Mouse (Mus musculus) spleen, adult 12 weeks (tissue): Measurements from ENCODE around the gene Angptl1.

ENCODE experiments used
- DNase-seq: peaks from one replicate; pipeline ENCODE4 v3.0.0; 2022; ENCODE audit warnings: low spot score

The Angptl1 gene

GRCm38 (mm10) chr1:156870616-156871015 is 32.3 kb downstream of the Angptl1 start:
- no peak for DNase-seq

- no peak for DNase-seq
Measured at GRCm38 (mm10) chr1:156884782-156885181, 46.4 kb downstream of the Angptl1 start.

GRCm38 (mm10) chr1:156885879-156886278 is 47.5 kb downstream of the Angptl1 start:
- DNase-seq, result no peak

GRCm38 (mm10) chr1:156888830-156889229 is 50.5 kb downstream of the Angptl1 start:
- DNase-seq, result no peak

GRCm38 (mm10) chr1:156891561-156891960 is 53.2 kb downstream of the Angptl1 start:
- no peak for DNase-seq

- DNase-seq, result no peak
Measured at GRCm38 (mm10) chr1:156901689-156902088, 63.3 kb downstream of the Angptl1 start.

GRCm38 (mm10) chr1:156903899-156904298 is 65.5 kb downstream of the Angptl1 start:
- DNase-seq, result no peak

GRCm38 (mm10) chr1:156905660-156906059 is 67.3 kb downstream of the Angptl1 start:
- no peak for DNase-seq

- DNase-seq, result no peak
Measured at GRCm38 (mm10) chr1:156909265-156909664, 70.9 kb downstream of the Angptl1 start.

GRCm38 (mm10) chr1:156909866-156910265 is 71.5 kb downstream of the Angptl1 start:
- DNase-seq, result no peak
